Mouse (Mus musculus): Measurements from ENCODE around the gene Hsd11b1.

DNA sequence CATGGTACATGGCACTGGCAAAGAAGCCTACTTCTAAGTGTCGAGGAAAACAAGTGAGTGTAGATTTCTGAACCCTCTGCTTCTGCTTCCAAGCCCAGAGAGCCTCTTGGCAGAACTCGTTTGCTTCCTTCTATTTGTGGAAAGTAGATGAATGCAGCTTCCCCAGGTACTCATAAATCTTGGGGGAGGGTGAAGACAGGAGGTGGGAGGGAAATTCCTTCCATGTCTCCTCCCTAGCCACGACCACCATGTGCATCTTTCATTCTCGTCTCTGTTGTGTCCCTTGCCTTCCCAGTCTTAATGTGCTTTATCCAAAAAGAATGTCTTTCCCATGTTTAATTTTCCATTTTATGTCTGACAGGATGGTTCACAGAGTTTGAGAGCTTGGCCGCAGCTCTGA is 11.3 kb downstream of the Hsd11b1 start:
- TF ChIP-seq CTCF (IDR thresholded peaks at IDR 0.05), result no peak
- no peak for TF ChIP-seq EP300 (IDR thresholded peaks at IDR 0.05)
